Mouse (Mus musculus) stomach, embryonic 14.5 days (tissue): ENCODE data around the gene U2af1. TPM values are rescaled to one million over a fixed set of nuclear protein-coding genes. Genes with fewer than 3 reads are reported as not detected.

Experiments used
- ATAC-seq: fragments of 200-750 bp; cut with Nextera tagmentation; 2 replicates; pipeline ENCODE4 v1.8.0; 2017; ENCODE audit warnings: low read depth, moderate TSS enrichment; ENCODE audit not compliant: insufficient number of reproducible peaks, insufficient read depth, low FRiP score
- H3K27ac ChIP-seq: fragments of 300-500 bp; sonication (generic); 2 replicates; pipeline ENCODE4 v1.5.1; 2014; ENCODE audit warnings: mild to moderate bottlenecking, low read length, moderate library complexity, mixed read lengths
- H3K27me3 ChIP-seq: fragments of 300-500 bp; sonication (generic); 2 replicates; pipeline ENCODE4 v1.6.1; 2014; ENCODE audit warnings: low read length, control low read depth, mixed read lengths; ENCODE audit not compliant: control insufficient read depth, insufficient read depth
- H3K36me3 ChIP-seq: fragments of 300-500 bp; sonication (generic); 2 replicates; pipeline ENCODE4 v1.6.1; 2014; ENCODE audit warnings: mild to moderate bottlenecking, control low read depth, low read length, moderate library complexity, mixed read lengths; ENCODE audit not compliant: control insufficient read depth, insufficient read depth
- H3K4me1 ChIP-seq: fragments of 300-500 bp; sonication (generic); 2 replicates; pipeline ENCODE4 v1.6.1; 2014; ENCODE audit warnings: low read length, control low read depth, mixed read lengths; ENCODE audit not compliant: control insufficient read depth, insufficient read depth
- H3K4me2 ChIP-seq: fragments of 300-500 bp; sonication (generic); replicated peaks from 2 replicates; pipeline ENCODE4 v1.6.1; 2014; ENCODE audit warnings: low read depth, low read length, control low read depth
- H3K4me3 ChIP-seq: fragments of 300-500 bp; sonication (generic); 2 replicates; pipeline ENCODE4 v1.5.1; 2014; ENCODE audit warnings: low read depth, low read length, control low read depth
- H3K9ac ChIP-seq: fragments of 300-500 bp; sonication (generic); replicated peaks from 2 replicates; pipeline ENCODE4 v1.6.1; 2014; ENCODE audit warnings: low read depth, mild to moderate bottlenecking, control low read depth, low read length, moderate library complexity, mixed read lengths
- H3K9me3 ChIP-seq: fragments of 300-500 bp; sonication (generic); 2 replicates; pipeline ENCODE4 v1.6.1; 2016; ENCODE audit warnings: low read depth, low read length, control low read depth; ENCODE audit not compliant: control insufficient read depth
- WGBS: fragments of 180-500 bp; shearing (Covaris S2); extraction: QIAGEN DNeasy Blood & Tissue Kit; methylation state at CpG from one replicate; pipeline ENCODE4 v1.1.7; 2014; 5-methylcytosine and 5-hydroxymethylcytosine counted together
- polyA plus RNA-seq: library from polyadenylated mRNA; unstranded; fragments of >200 nt; fragmentation: Nextera tagmentation; extraction: Ambion mirVana; gene quantifications from 2 replicates; pipeline ENCODE4 v1.2.1, GENCODE M21; 2014

The U2af1 gene
- polyA plus RNA-seq, 1 experiment from 2014 or later = 165 TPM

DNA sequence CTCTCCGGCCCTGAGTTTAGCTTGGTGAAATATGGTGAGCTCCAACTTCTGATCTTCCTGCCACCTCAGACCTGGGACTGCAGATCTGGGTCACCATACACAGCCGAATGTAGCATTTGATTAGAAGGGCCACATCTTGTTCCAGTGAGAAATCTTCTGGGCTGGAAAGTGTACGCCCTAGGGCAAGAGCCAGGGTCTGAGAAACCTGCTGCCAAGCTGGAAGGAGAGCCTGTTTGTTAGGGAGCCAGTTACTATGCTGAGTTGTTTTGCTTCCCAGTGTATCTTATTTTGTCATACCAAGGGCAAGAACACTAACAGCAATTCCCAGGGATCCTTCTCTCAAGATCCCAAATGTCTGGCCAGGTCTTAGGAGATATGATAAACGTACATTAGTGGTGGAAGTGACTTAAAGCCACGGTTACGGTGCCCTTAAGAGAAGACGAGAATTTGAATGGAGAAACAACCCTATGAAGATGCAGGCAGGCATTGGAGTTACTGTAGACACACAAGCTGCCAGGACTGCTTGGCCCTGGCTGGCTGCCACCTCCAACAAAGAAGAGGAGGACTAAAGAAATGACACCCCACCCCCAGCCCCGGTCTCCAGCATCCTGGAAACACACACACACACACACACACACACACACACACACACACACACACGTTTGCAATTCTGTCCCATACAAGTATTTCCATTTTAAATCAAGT, 20.7 kb downstream of the U2af1 start:
- Histone ChIP-seq H3K36me3 (no peaks in the 10 kb centered on the region), H3K27me3 (no peaks in the 10 kb centered on the region; the same call in 1 of the 2 replicates), H3K27ac (no peak overlapping the region), H3K9ac (peak overlapping the region; percentile 21; the same call in 1 of the 2 replicates), H3K4me3 (no peak overlapping the region), H3K4me1 (peaks cover 5% of the 10 kb centered on the region), H3K4me2 (no peak overlapping the region; the same call in 1 of the 2 replicates), H3K9me3 (no peaks in the 10 kb centered on the region)
- no peak for ATAC-seq
- WGBS = 65% methylated on average over 9 of the region's 9 CpGs

DNA sequence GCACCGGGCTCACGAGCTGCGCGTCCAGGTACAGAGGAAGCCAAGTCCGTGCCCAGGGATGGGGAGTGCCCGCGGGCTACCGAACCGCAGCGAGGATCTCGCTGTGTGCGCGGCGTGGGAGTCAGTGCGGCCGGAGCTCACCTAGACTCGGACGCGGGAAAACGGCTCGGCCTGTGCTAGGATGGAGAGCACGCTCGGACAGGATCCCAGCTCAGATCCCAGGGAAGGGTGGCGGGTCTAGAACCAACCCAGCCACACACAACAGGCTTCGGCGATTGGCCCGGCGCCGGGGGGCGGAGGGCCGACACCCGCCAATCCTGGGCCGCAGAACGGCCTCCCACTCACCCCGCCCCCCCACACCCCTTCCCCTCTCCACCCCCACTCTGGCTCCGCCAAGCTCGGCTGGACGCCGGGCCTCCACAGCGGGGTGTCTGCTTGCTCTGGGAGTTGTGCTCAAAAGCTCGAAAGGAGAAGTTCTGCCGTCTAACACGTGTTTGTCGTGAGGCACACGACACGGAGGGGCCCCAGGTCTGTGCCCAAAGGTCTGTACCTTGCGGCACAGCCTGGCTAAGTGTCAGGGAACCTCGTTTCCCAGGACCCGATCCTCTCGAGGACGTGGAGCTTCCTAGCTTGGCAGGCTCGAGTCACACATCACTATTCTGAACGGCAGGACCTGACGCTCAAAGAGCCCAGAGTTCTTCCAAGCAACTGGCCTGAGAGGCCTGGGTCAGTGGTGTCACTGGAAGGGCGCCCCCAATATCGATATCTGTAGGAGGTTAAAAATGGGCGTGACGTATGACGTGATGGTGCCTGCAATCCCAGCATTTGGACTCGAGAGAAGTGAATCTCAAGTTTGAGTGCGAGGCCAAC, 21.5 kb downstream of the U2af1 start, which contains the start of gene Cbs:
Cbs (minus strand) TSS at position 297 of the 870 bp plus-strand sequence.
- no peaks in the 10 kb centered on the region for H3K9me3 ChIP-seq
- peak within 1 kb of the TSS; percentile 46 for H3K4me3 ChIP-seq
- H3K27me3 ChIP-seq = no peaks in the 10 kb centered on the region; the same call in 1 of the 2 replicates
- peak within 1 kb of the TSS; percentile 99 for H3K4me2 ChIP-seq
- peaks cover 5% of the 10 kb centered on the region for H3K4me1 ChIP-seq
- peak within 1 kb of the TSS; percentile 21; the same call in 1 of the 2 replicates for H3K9ac ChIP-seq
- WGBS = 2% methylated on average over 55 of the region's 61 CpGs
- no peaks in the 10 kb centered on the region for H3K36me3 ChIP-seq
- peak; percentile 92 for ATAC-seq
- H3K27ac ChIP-seq = no peak within 1 kb of the TSS

DNA sequence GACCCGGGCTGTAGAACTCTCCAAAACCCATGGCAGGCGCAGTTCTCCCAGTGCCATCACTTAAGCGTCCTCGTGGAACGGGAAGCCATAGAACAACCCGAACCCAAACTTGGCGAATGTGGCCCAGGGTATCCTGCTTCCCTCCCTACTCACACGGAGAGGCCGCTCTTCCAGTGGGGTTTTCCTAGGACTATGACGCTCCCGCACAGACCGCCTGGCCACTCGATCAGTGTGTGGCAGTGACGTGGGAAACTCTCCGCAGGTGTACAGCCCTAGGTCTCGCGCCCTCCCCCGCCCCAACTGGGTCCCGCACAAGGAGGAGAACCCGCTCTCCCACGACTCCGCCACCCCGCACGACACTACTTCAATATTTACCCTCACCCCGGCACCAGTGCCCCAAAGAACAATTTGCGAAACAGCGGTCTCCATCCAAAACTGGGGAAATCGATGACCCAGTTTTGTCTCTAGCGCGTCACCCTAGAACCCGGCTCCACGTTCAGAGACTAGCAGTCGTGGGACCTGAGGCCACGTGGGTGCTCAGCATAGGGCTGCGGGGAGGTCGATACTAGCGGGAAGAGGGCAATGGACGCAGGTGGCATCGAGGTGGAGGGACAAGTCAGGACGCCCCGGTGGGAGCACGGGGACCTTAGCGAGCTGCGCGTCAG, 22.3 kb downstream of the U2af1 start:
- no peak overlapping the region for H3K27ac ChIP-seq
- H3K4me2 ChIP-seq = peak overlapping the region; percentile 99
- 5% methylated on average over 45 of the region's 45 CpGs for WGBS
- 0 out of 2 replicates have a peak overlapping the region, but pooled peaks have one; percentile 10 for H3K9ac ChIP-seq
- H3K27me3 ChIP-seq = no peaks in the 10 kb centered on the region; the same call in 1 of the 2 replicates
- peaks cover 5% of the 10 kb centered on the region for H3K4me1 ChIP-seq
- peak overlapping the region; percentile 46 for H3K4me3 ChIP-seq
- H3K9me3 ChIP-seq = no peaks in the 10 kb centered on the region
- H3K36me3 ChIP-seq = no peaks in the 10 kb centered on the region
- peak; percentile 59 for ATAC-seq

DNA sequence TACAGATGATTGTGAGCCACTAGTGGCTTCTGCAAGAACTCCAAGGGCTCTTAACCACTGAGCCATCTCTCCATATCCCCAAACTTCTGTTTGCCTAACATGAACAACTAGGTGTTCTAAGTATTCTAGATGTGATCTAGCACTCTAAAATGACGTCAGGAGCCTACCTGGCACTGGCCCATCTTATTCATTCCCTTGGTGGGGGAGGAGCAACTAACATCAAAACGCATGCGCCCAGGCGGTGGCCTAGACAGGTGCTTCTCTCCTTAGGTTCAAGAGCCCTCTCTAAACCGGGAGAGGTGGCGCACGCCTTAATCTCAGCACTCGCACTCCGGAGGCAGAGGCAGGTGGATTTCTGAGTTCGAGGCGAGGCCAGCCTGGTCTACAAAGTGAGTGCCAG, 22.9 kb downstream of the U2af1 start:
- H3K4me3 ChIP-seq = no peak overlapping the region
- H3K27me3 ChIP-seq = no peaks in the 10 kb centered on the region; the same call in 1 of the 2 replicates
- no peak for ATAC-seq

DNA sequence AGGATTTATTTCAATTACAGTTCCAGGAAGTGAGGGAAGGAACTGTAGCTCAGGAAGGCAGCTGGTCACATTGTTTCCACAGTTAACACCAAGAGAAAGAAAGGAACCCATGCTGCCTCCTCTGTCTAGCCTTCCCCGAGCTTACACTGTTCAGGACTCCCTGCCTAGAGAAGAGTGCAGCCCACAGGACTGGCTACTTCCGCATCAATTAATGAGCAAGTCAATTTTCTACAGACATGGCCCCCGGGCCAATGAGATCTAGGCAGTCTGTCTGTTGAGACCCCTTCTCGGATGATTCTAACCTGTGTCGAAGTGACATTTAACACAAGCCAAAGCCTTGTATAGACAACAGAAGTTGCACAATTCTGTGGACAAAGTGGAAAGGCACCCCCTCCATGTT, 23.8 kb downstream of the U2af1 start:
- no peak overlapping the region for H3K9ac ChIP-seq
- no peak for ATAC-seq
- no peak overlapping the region for H3K4me3 ChIP-seq
- no peak overlapping the region for H3K27ac ChIP-seq
- no peaks in the 10 kb centered on the region for H3K9me3 ChIP-seq
- no peaks in the 10 kb centered on the region for H3K36me3 ChIP-seq
- WGBS = 76% methylated on average over 5 of the region's 5 CpGs
- no peak overlapping the region for H3K4me2 ChIP-seq
- peaks cover 5% of the 10 kb centered on the region for H3K4me1 ChIP-seq
- no peaks in the 10 kb centered on the region; the same call in 1 of the 2 replicates for H3K27me3 ChIP-seq

More for the DNA sequence above, 22.9 kb downstream of the U2af1 start:
- no peaks in the 10 kb centered on the region for H3K9me3 ChIP-seq
- H3K4me1 ChIP-seq = peaks cover 5% of the 10 kb centered on the region
- H3K27ac ChIP-seq = no peak overlapping the region
- H3K9ac ChIP-seq = no peak overlapping the region
- H3K36me3 ChIP-seq = no peaks in the 10 kb centered on the region
- WGBS = 49% methylated on average over 11 of the region's 11 CpGs
- peak overlapping the region; percentile 99; the same call in 1 of the 2 replicates for H3K4me2 ChIP-seq

DNA sequence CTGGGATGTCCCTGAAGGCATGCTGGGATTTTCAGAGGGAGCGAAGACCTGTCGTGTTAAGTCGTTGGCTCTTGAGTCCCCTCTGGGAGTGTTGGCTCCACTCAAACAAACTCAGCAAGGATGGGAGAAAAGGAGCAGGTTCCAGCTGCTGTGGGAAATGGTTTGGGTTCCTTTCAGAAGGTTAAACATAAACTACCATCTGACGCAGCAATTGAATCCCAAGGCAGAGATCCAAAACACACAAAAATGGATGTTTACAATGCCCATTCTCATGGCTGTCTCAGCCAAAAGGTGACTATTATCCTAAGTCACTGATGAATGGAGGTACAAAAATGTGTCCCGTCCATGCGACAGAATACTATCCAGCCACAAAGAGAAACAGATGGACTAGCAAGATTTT, 25.7 kb downstream of the U2af1 start:
- Histone ChIP-seq H3K27ac (no peak overlapping the region), H3K4me3 (no peak overlapping the region), H3K36me3 (no peaks in the 10 kb centered on the region), H3K27me3 (no peaks in the 10 kb centered on the region; the same call in 1 of the 2 replicates), H3K4me2 (no peak overlapping the region), H3K9me3 (no peaks in the 10 kb centered on the region), H3K9ac (no peak overlapping the region), H3K4me1 (peaks cover 5% of the 10 kb centered on the region)
- 67% methylated on average over 6 of the region's 6 CpGs for WGBS
- no peak for ATAC-seq

DNA sequence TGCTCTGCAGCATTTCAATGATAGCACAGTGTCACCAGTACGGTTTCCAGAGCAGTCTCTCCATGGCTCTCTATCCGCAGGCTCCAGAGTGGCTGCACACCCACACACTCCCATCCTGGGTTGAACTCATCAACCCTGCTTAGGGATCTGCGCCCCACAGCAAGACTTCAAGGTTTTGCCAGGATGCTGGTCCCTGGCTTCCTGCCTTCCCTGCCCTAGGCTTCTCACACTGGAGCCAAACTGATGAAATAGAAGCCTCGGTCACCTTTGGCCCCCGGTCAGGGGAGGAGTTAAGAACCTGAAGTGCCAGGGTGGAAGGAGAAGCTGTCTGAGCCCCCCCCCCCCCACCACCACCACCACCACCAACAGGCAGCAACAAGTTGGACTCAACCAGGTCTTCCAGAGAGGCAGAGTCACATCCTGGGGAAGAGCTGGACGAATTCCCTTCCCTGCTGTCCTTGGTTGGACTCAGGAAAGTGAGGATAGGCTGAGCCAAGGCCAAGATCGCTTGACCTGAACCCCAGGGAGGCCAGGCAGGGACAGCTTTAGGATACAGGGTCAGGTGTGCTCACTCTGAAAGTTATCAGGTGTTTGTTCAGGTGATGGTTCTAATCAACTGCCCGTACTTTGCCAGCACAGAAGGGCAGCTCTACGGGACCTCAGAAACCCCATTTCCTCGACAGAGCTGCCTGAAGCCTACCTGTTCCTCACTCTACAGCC, 27.5 kb downstream of the U2af1 start:
- 72% methylated on average over 10 of the region's 10 CpGs for WGBS
- Histone ChIP-seq H3K4me3 (no peak overlapping the region), H3K9ac (no peak overlapping the region), H3K9me3 (no peaks in the 10 kb centered on the region), H3K27ac (no peak overlapping the region), H3K36me3 (no peaks in the 10 kb centered on the region), H3K4me1 (no peaks in the 10 kb centered on the region; the same call in 1 of the 2 replicates), H3K4me2 (no peak overlapping the region), H3K27me3 (no peaks in the 10 kb centered on the region; the same call in 1 of the 2 replicates)
- ATAC-seq = no peak
